Mouse (Mus musculus) splenic B cell, adult 2 months (primary cell): Measurements from ENCODE around the gene Pcdh9.

Experiments used
- DNase-seq: peaks from one replicate; pipeline ENCODE4 v3.0.0-alpha.2; 2011; ENCODE audit warnings: low read depth, low spot score
- H3K27me3 ChIP-seq: 2 replicates; pipeline ENCODE4 v1.6.1; 2012; ENCODE audit warnings: mild to moderate bottlenecking, low read length, moderate library complexity, mixed read lengths; ENCODE audit not compliant: control insufficient read depth, poor library complexity, insufficient read depth, severe bottlenecking
- H3K36me3 ChIP-seq: 2 replicates; pipeline ENCODE4 v1.6.1; 2012; ENCODE audit warnings: mild to moderate bottlenecking, low read length, moderate library complexity, mixed read lengths; ENCODE audit not compliant: control insufficient read depth, poor library complexity, insufficient read depth, severe bottlenecking

The Pcdh9 gene

GRCm38 (mm10) chr14:93168367-93168766 lies 722.1 kb downstream of the Pcdh9 start:
- no peak for DNase-seq
- Histone ChIP-seq H3K36me3 (no peaks in the 10 kb centered on the region), H3K27me3 (no peaks in the 10 kb centered on the region)

- H3K27me3 ChIP-seq: 0 out of 2 replicates have a peak, but pooled peaks cover 2% of the 10 kb centered on the region
- DNase-seq: no peak
- H3K36me3 ChIP-seq: no peaks in the 10 kb centered on the region
Observed at GRCm38 (mm10) chr14:93143414-93143813, 747.1 kb downstream of the Pcdh9 start.

- no peak for DNase-seq
- no peaks in the 10 kb centered on the region for H3K36me3 ChIP-seq
- H3K27me3 ChIP-seq: 0 out of 2 replicates have a peak, but pooled peaks cover 2% of the 10 kb centered on the region
Observed at GRCm38 (mm10) chr14:93142076-93142475, 748.4 kb downstream of the Pcdh9 start.

DNA sequence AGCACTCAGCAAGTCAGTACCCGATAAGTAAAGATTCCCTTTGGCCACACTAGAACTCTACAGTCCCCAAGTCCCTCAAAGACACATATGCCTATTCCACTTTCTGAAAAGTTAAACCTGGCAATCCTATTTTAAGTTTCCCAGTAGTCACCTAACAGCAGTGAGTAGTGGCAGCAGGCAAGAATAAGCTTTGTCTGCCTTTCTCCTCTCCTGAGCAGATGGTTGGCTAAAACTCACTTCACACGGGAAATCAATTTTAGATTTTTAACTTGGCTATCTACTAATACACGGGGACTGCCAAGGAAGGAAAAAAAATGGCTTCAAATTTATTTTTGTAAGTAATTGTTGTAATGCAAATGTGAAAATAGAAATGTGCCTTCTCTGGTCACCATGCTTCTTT lies 763.5 kb downstream of the Pcdh9 start:
- H3K27me3 ChIP-seq: no peaks in the 10 kb centered on the region
- no peak for DNase-seq
- no peaks in the 10 kb centered on the region for H3K36me3 ChIP-seq

DNA sequence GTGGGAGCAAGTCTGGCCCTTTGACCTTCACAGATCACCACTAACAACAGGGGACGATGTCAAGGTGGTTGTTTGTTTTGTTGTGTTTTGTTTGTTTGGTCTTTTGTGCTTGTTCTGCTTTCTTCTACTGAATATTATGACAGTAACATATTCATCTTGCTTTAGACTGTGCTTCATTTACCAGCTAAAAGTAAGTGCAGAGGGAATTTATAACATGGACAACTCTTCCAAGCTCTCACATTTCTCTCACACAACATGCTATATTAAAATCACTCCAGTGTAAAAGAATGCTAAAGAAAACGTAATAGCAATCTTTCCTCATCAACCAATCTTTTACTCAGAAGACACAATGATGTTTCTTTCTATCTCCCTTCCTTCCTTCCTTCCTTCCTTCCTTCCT lies 787.7 kb downstream of the Pcdh9 start:
- Histone ChIP-seq H3K36me3 (no peaks in the 10 kb centered on the region), H3K27me3 (no peaks in the 10 kb centered on the region)
- no peak for DNase-seq

DNA sequence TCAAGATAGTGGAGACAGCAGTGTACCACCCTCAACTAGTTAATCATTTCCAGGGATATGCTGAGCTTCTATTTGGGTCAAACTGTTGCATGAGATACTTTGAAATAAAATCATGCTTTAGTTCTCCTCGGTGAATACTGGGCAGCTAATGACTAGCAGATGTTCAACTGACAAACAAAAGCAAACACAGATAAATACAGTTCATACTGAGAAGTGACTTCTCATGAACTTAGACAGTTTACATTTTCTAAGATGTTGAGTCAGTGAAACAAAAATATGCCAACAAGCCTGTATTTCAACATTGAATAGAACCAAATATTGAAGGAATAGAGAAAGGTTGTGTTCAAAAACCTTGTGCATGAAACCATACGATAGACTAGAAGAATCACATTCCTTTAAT lies 795.4 kb downstream of the Pcdh9 start:
- DNase-seq: no peak
- no peaks in the 10 kb centered on the region for H3K27me3 ChIP-seq
- H3K36me3 ChIP-seq: no peaks in the 10 kb centered on the region

DNA sequence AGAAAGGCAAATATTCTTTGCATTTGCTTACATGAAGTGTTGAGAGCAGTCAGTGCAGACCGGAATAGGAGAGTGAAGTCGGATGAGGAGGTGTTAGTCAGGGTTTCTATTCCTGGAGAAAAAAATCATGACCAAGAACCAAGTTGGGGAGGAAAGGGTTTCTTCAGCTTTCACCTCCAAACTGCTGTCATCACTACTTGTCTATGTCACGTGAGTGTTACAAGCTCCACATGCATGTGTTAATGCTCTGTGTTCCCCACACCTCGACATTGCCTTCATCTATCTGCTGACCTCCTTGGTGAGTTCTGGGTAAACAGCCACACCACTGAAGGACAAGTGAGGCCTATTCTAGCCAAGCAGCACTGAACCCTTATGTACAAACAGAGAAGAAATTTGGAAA lies 797.7 kb downstream of the Pcdh9 start:
- Histone ChIP-seq H3K27me3 (no peaks in the 10 kb centered on the region), H3K36me3 (no peaks in the 10 kb centered on the region)
- no peak for DNase-seq

GRCm38 (mm10) chr14:93085646-93086045 lies 804.8 kb downstream of the Pcdh9 start:
- no peaks in the 10 kb centered on the region for H3K36me3 ChIP-seq
- H3K27me3 ChIP-seq: no peaks in the 10 kb centered on the region
- DNase-seq: no peak

DNA sequence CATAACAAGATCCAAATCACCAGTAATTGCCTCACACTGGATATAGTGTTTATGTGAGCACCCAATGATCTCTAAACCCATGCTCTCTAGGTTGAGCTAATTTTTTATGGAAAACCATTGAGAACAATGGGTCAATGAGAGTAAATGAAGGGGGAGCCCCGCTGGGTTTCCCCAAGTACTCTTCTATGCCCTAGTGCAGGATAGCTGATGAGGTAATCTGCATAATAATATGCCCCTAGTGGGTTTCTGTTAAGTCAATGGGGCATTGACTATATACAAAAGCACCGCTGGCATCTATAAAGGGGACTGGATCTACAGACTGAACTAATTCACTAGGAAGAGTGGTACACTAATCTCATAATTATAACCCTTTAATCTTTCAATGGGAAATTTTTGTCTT lies 807.3 kb downstream of the Pcdh9 start:
- Histone ChIP-seq H3K27me3 (no peaks in the 10 kb centered on the region), H3K36me3 (no peaks in the 10 kb centered on the region)
- DNase-seq: no peak

- Histone ChIP-seq H3K27me3 (no peaks in the 10 kb centered on the region), H3K36me3 (no peaks in the 10 kb centered on the region)
- no peak for DNase-seq
Observed at GRCm38 (mm10) chr14:93080910-93081309, 809.6 kb downstream of the Pcdh9 start.

DNA sequence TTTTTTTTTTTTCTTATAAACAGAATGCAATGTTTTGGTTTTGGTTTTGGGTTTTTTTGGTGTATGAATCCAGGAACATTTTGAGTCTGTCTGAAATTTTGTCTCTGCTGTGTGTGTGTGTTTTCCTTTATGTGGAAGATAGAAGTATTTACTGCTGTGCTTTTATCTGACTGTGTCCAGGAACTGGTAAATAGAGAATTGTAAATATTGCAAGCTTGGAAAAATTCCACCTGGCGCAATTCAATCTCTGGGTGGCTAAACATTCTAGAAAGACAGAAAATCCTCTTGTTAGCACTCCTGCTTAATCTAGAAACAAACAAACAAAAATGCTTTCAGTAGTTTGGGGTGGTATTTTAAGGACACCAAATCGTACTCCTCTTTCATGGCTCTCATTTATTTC lies 814.7 kb downstream of the Pcdh9 start:
- Histone ChIP-seq H3K36me3 (no peaks in the 10 kb centered on the region), H3K27me3 (no peaks in the 10 kb centered on the region)
- DNase-seq: no peak

- no peaks in the 10 kb centered on the region for H3K36me3 ChIP-seq
- DNase-seq: no peak
- H3K27me3 ChIP-seq: no peaks in the 10 kb centered on the region
Observed at GRCm38 (mm10) chr14:93072346-93072745, 818.1 kb downstream of the Pcdh9 start.

DNA sequence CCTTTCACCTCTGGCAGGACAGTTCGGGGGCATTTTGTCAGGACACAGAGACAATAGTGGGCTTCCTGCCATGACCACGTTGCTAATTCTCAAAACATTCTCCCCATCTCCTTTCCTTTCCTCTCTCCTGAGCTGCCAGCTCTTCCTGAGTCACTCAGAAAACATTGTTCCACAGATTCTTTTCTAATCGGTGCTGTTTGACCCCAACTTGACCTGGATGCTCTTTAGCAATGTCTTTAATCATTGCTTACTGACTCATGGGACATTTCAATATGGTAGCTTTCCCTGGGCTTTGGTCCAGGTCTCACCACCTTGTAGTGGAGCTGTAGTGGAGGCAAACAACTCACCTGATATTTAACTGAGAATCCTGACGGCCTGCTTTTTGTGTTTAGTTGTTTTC lies 820.3 kb downstream of the Pcdh9 start:
- no peaks in the 10 kb centered on the region for H3K27me3 ChIP-seq
- no peaks in the 10 kb centered on the region for H3K36me3 ChIP-seq
- DNase-seq: no peak

- Histone ChIP-seq H3K27me3 (no peaks in the 10 kb centered on the region), H3K36me3 (no peaks in the 10 kb centered on the region)
- DNase-seq: no peak
Observed at GRCm38 (mm10) chr14:93067411-93068336, 822.8 kb downstream of the Pcdh9 start.

- no peaks in the 10 kb centered on the region for H3K27me3 ChIP-seq
- no peaks in the 10 kb centered on the region for H3K36me3 ChIP-seq
- DNase-seq: no peak
Observed at GRCm38 (mm10) chr14:93066732-93067410, 823.6 kb downstream of the Pcdh9 start.
